Mouse (Mus musculus): ENCODE measurements around the gene Elk3. TPM values are rescaled to one million over a fixed set of nuclear protein-coding genes. Genes with fewer than 3 reads are reported as not detected.

Gene Elk3
- polyA plus RNA-seq, 1 experiment from 2014 or later: 53.9 TPM

GRCm38 (mm10) chr10:93305946-93306345, 5.0 kb downstream of the Elk3 start:
- 45% methylated on average over 6 of the region's 6 CpGs for WGBS
- Histone ChIP-seq H3K36me3 (ENCODE audit: insufficient read depth, low read length) (no peaks in the 10 kb centered on the region), H3K4me1 (replicated peaks; ENCODE audit: insufficient read depth, low read length) (0 out of 2 replicates have a peak, but pooled peaks cover 5% of the 10 kb centered on the region), H3K4me3 (replicated peaks; ENCODE audit: low read depth, low read length) (no peak overlapping the region), H3K4me2 (ENCODE audit: low read length) (peak overlapping the region; percentile 30; the same call in 1 of the 2 replicates), H3K9ac (ENCODE audit: low read depth, low read length) (0 out of 2 replicates have a peak overlapping the region, but pooled peaks have one; percentile 23), H3K27me3 (ENCODE audit: insufficient read depth, low read length) (no peaks in the 10 kb centered on the region), H3K9me3 (replicated peaks; ENCODE audit: low read length) (no peaks in the 10 kb centered on the region), H3K27ac (0 out of 2 replicates have a peak overlapping the region, but pooled peaks have one; percentile 25)
- ATAC-seq (replicated peaks; ENCODE audit: low FRiP score, low read depth): no peak
- DNase-seq (ENCODE audit: low spot score): no peak
- TF ChIP-seq CTCF (IDR thresholded peaks at IDR 0.05; ENCODE audit: low read depth): no peak

- no peaks in the 10 kb centered on the region for H3K36me3 ChIP-seq (ENCODE audit: insufficient read depth, low read length)
- no peaks in the 10 kb centered on the region for H3K27me3 ChIP-seq (ENCODE audit: insufficient read depth, low read length)
- H3K4me3 ChIP-seq (replicated peaks; ENCODE audit: low read depth, low read length): no peak overlapping the region
- H3K4me2 ChIP-seq (ENCODE audit: low read length): peak overlapping the region; percentile 8; the same call in 1 of the 2 replicates
- H3K4me1 ChIP-seq (replicated peaks; ENCODE audit: insufficient read depth, low read length): 0 out of 2 replicates have a peak, but pooled peaks cover 5% of the 10 kb centered on the region
- ATAC-seq (replicated peaks; ENCODE audit: low FRiP score, low read depth) (no peak), DNase-seq (ENCODE audit: low spot score) (no peak)
- no peak overlapping the region for H3K9ac ChIP-seq (ENCODE audit: low read depth, low read length)
- 69% methylated on average over 4 of the region's 4 CpGs for WGBS
- peak overlapping the region; percentile 65; the same call in 1 of the 2 replicates for H3K27ac ChIP-seq
- no peak for TF ChIP-seq CTCF (IDR thresholded peaks at IDR 0.05; ENCODE audit: low read depth)
- no peaks in the 10 kb centered on the region for H3K9me3 ChIP-seq (replicated peaks; ENCODE audit: low read length)
These were observed 7.7 kb downstream of the Elk3 start for GRCm38 (mm10) chr10:93303231-93303630.

DNA sequence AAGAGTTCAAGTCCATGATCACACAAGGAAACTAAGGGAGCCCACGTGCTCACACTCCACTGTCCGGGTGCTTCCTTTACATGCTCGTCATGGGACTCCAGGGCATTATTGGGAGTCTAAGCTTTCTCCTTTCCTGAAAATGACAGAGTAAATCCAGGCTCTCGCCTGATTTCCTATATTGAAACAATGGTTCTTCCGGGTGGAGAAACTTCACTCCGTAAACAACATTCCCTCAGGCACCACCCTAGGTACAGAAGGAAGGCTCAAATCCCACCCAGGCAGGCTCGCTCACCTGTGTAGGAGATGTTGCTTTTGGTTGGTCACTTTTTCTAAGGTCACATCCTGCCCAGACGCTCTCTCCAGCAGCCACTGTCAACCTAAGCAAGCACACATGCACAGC, 9.1 kb downstream of the Elk3 start:
- H3K36me3 ChIP-seq (ENCODE audit: insufficient read depth, low read length): no peaks in the 10 kb centered on the region
- WGBS: 64% methylated on average over 8 of the region's 8 CpGs
- DNase-seq (ENCODE audit: low spot score): no peak
- TF ChIP-seq CTCF (IDR thresholded peaks at IDR 0.05; ENCODE audit: low read depth): no peak
- no peak overlapping the region for H3K9ac ChIP-seq (ENCODE audit: low read depth, low read length)
- peak overlapping the region; percentile 65 for H3K27ac ChIP-seq
- no peak overlapping the region for H3K4me3 ChIP-seq (replicated peaks; ENCODE audit: low read depth, low read length)
- no peak for ATAC-seq (replicated peaks; ENCODE audit: low FRiP score, low read depth)
- H3K27me3 ChIP-seq (ENCODE audit: insufficient read depth, low read length): no peaks in the 10 kb centered on the region
- 0 out of 2 replicates have a peak, but pooled peaks cover 5% of the 10 kb centered on the region for H3K4me1 ChIP-seq (replicated peaks; ENCODE audit: insufficient read depth, low read length)
- H3K4me2 ChIP-seq (ENCODE audit: low read length): no peak overlapping the region
- H3K9me3 ChIP-seq (replicated peaks; ENCODE audit: low read length): no peaks in the 10 kb centered on the region

- 44% methylated on average over 7 of the region's 7 CpGs for WGBS
- H3K4me3 ChIP-seq (replicated peaks; ENCODE audit: low read depth, low read length): no peak overlapping the region
- peaks cover 17% of the 10 kb centered on the region for H3K4me1 ChIP-seq (replicated peaks; ENCODE audit: insufficient read depth, low read length)
- TF ChIP-seq CTCF (IDR thresholded peaks at IDR 0.05; ENCODE audit: low read depth): no peak
- no peaks in the 10 kb centered on the region for H3K9me3 ChIP-seq (replicated peaks; ENCODE audit: low read length)
- H3K9ac ChIP-seq (ENCODE audit: low read depth, low read length): no peak overlapping the region
- 0 out of 2 replicates have a peak, but pooled peaks have one; percentile 8 for ATAC-seq (replicated peaks; ENCODE audit: low FRiP score, low read depth)
- H3K27me3 ChIP-seq (ENCODE audit: insufficient read depth, low read length): no peaks in the 10 kb centered on the region
- peak; percentile 47 for DNase-seq (ENCODE audit: low spot score)
- H3K27ac ChIP-seq: peak overlapping the region; percentile 70
- H3K36me3 ChIP-seq (ENCODE audit: insufficient read depth, low read length): no peaks in the 10 kb centered on the region
- no peak overlapping the region for H3K4me2 ChIP-seq (ENCODE audit: low read length)
These were observed 12.7 kb downstream of the Elk3 start for GRCm38 (mm10) chr10:93298208-93298607.

- TF ChIP-seq CTCF (IDR thresholded peaks at IDR 0.05; ENCODE audit: low read depth): peak; percentile 44; the same call in 1 of the 2 replicates
- Histone ChIP-seq H3K9me3 (replicated peaks; ENCODE audit: low read length) (no peaks in the 10 kb centered on the region), H3K4me3 (replicated peaks; ENCODE audit: low read depth, low read length) (no peak overlapping the region), H3K27me3 (ENCODE audit: insufficient read depth, low read length) (no peaks in the 10 kb centered on the region), H3K27ac (peak overlapping the region; percentile 70; the same call in 1 of the 2 replicates), H3K4me2 (ENCODE audit: low read length) (no peak overlapping the region), H3K9ac (ENCODE audit: low read depth, low read length) (no peak overlapping the region), H3K4me1 (replicated peaks; ENCODE audit: insufficient read depth, low read length) (peaks cover 17% of the 10 kb centered on the region), H3K36me3 (ENCODE audit: insufficient read depth, low read length) (no peaks in the 10 kb centered on the region)
- WGBS: 37% methylated on average over 5 of the region's 5 CpGs
- ATAC-seq (replicated peaks; ENCODE audit: low FRiP score, low read depth) (no peak), DNase-seq (ENCODE audit: low spot score) (peak; percentile 75)
These were observed 13.2 kb downstream of the Elk3 start for GRCm38 (mm10) chr10:93297774-93298173.

DNA sequence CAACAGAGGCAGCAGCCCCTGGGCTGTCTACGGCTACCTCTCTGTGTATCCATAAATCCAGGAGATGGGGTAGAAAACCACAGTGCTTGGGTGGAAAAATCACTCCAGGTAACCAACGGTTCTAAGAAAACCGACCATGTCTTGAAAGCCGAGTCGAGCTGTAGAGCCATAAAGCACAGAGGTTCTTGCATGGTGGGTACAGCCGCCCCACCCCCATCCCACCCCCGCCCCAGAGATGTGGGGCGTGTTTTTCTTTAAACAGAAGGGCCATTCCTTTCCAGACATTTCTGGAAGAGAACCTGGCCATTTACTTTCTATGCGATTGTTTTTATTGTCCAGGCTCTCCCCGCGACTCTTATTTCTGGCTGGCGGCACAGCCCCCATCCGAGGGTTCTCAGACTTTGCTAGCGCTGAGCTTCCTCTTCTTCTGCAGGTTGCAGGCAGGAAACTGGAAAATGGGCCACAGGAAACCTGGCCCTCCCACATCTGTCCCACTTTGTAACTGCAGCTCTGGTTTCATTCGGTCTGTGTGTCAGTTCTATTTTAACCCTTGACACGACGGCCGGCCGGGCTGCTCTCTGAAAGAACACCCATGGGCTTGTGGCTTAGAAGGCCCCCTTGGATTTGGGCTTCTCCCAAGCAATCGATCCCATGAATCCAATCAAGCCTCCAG, 16.3 kb downstream of the Elk3 start:
- peak; percentile 87 for DNase-seq (ENCODE audit: low spot score)
- H3K4me3 ChIP-seq (replicated peaks; ENCODE audit: low read depth, low read length): peak overlapping the region; percentile 18
- H3K4me1 ChIP-seq (replicated peaks; ENCODE audit: insufficient read depth, low read length): peaks cover 17% of the 10 kb centered on the region
- no peaks in the 10 kb centered on the region for H3K27me3 ChIP-seq (ENCODE audit: insufficient read depth, low read length)
- no peak for TF ChIP-seq CTCF (IDR thresholded peaks at IDR 0.05; ENCODE audit: low read depth)
- H3K27ac ChIP-seq: peak overlapping the region; percentile 76
- WGBS: 8% methylated on average over 20 of the region's 20 CpGs
- peak overlapping the region; percentile 42; the same call in 1 of the 2 replicates for H3K9ac ChIP-seq (ENCODE audit: low read depth, low read length)
- 0 out of 2 replicates have a peak, but pooled peaks have one; percentile 26 for ATAC-seq (replicated peaks; ENCODE audit: low FRiP score, low read depth)
- peak overlapping the region; percentile 45 for H3K4me2 ChIP-seq (ENCODE audit: low read length)
- no peaks in the 10 kb centered on the region for H3K9me3 ChIP-seq (replicated peaks; ENCODE audit: low read length)
- H3K36me3 ChIP-seq (ENCODE audit: insufficient read depth, low read length): no peaks in the 10 kb centered on the region
